Mouse (Mus musculus): Measurements from ENCODE around the gene Slc35a1.

Gene Slc35a1

GRCm38 (mm10) chr4:34653179-34653578 is 34.1 kb downstream of the Slc35a1 start:
- DNase-seq (ENCODE audit: low spot score in 2 of 2), result no peak

- DNase-seq (ENCODE audit: low spot score in 2 of 2), result no peak
Observed at GRCm38 (mm10) chr4:34644779-34645178, 42.5 kb downstream of the Slc35a1 start.

GRCm38 (mm10) chr4:34640731-34641130 is 46.5 kb downstream of the Slc35a1 start:
- DNase-seq (ENCODE audit: low spot score in 2 of 2), result no peak

- DNase-seq (ENCODE audit: low spot score in 2 of 2), result no peak
Observed at GRCm38 (mm10) chr4:34639745-34640364, 47.4 kb downstream of the Slc35a1 start.

- DNase-seq (ENCODE audit: low spot score in 2 of 2), result no peak
Observed at GRCm38 (mm10) chr4:34637851-34638250, 49.4 kb downstream of the Slc35a1 start.

- no peak for DNase-seq (ENCODE audit: low spot score in 2 of 2)
Observed at GRCm38 (mm10) chr4:34637386-34637785, 49.9 kb downstream of the Slc35a1 start.

- DNase-seq (ENCODE audit: low spot score in 2 of 2), result no peak
Observed at GRCm38 (mm10) chr4:34636036-34636435, 51.2 kb downstream of the Slc35a1 start.

- DNase-seq (ENCODE audit: low spot score in 2 of 2), result no peak
Observed at GRCm38 (mm10) chr4:34634129-34634528, 53.1 kb downstream of the Slc35a1 start.

GRCm38 (mm10) chr4:34629956-34630355 is 57.3 kb downstream of the Slc35a1 start:
- DNase-seq (ENCODE audit: low spot score in 2 of 2), result no peak

GRCm38 (mm10) chr4:34626401-34626800 is 60.8 kb downstream of the Slc35a1 start:
- DNase-seq (ENCODE audit: low spot score in 2 of 2), result no peak

GRCm38 (mm10) chr4:34625556-34625955 is 61.7 kb downstream of the Slc35a1 start:
- no peak for DNase-seq (ENCODE audit: low spot score in 2 of 2)

GRCm38 (mm10) chr4:34616146-34616545 is 71.1 kb downstream of the Slc35a1 start:
- no peak for DNase-seq (ENCODE audit: low spot score in 2 of 2)

GRCm38 (mm10) chr4:34615303-34615702 is 71.9 kb downstream of the Slc35a1 start:
- peak in 1 of 2 experiments; percentile 16 for DNase-seq (ENCODE audit: low spot score in 2 of 2)

GRCm38 (mm10) chr4:34614630-34615094 is 72.6 kb downstream of the Slc35a1 start, which contains the start of the genes Orc3 and Rars2:
Orc3 (minus strand) TSS chr4:34614944.
Rars2 (plus strand) TSS chr4:34614957.
- peak; percentile 85 to 89 for DNase-seq (ENCODE audit: low spot score in 2 of 2)

GRCm38 (mm10) chr4:34613571-34614145 is 73.6 kb downstream of the Slc35a1 start:
- no peak for DNase-seq (ENCODE audit: low spot score in 2 of 2)
